Mouse (Mus musculus) ES-Bruce4 (cell line): ENCODE measurements around the gene Tpcn2.

Source experiments
- CTCF ChIP-seq: IDR thresholded peaks from one replicate; pipeline ENCODE4 v1.8.1; 2011; ENCODE audit warnings: low read depth, low read length
- POLR2A ChIP-seq: IDR thresholded peaks from one replicate; pipeline ENCODE4 v1.8.1; 2011; ENCODE audit warnings: low read length; ENCODE audit not compliant: insufficient read depth

DNA sequence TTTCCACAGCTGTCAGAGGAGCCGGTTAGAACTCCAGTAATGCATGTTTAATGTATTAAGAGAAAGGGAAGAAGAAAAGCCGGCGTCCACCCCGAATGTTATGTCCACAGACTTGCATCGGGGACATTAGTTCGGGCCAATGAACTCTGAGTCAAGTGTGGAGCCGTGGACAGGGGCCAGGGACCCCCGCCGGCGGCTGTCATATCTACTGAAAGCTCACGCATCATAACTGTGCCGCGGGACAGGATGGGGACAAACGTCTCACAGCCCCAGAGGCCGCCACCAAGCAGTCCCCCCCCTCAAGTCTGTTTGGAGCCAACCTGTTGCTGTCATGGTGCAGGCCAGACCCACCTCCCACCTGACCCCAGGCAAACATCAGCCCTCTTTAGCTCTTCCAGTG, 110.2 kb downstream of the Tpcn2 start:
- TF ChIP-seq CTCF (no peak), POLR2A (no peak)
